Mouse (Mus musculus): ENCODE data around the gene Ttc7b. TPM values are rescaled to one million over a fixed set of nuclear protein-coding genes. Genes with fewer than 3 reads are reported as not detected.

Gene Ttc7b
- polyA plus RNA-seq, 1 experiment from 2014 or later: 5.6 TPM

GRCm38 (mm10) chr12:100525939-100526338 is 5.3 kb upstream of the Ttc7b start:
- Histone ChIP-seq H3K27ac (replicated peaks) (no peak overlapping the region), H3K4me3 (replicated peaks) (no peak overlapping the region), H3K9me3 (replicated peaks) (no peaks in the 10 kb centered on the region), H3K4me1 (peaks cover 20% of the 10 kb centered on the region), H3K27me3 (no peaks in the 10 kb centered on the region), H3K36me3 (no peaks in the 10 kb centered on the region), H3K4me2 (replicated peaks) (no peak overlapping the region), H3K9ac (no peak overlapping the region)
- ATAC-seq (ENCODE audit: insufficient number of reproducible peaks, low FRiP score, low TSS enrichment, low read depth): no peak
- WGBS: 48% methylated on average over 1 of the region's 1 CpGs

- Histone ChIP-seq H3K27me3 (no peaks in the 10 kb centered on the region), H3K9me3 (replicated peaks) (no peaks in the 10 kb centered on the region), H3K36me3 (no peaks in the 10 kb centered on the region), H3K4me2 (replicated peaks) (peak overlapping the region; percentile 81), H3K9ac (peak overlapping the region; percentile 82), H3K4me1 (peaks cover 31% of the 10 kb centered on the region), H3K27ac (replicated peaks) (peak overlapping the region; percentile 61), H3K4me3 (replicated peaks) (peak overlapping the region; percentile 85)
- ATAC-seq (ENCODE audit: insufficient number of reproducible peaks, low FRiP score, low TSS enrichment, low read depth): no peak
- WGBS: under 1% methylated on average over 65 of the region's 76 CpGs
Observed at GRCm38 (mm10) chr12:100520077-100520793, 391 bp downstream of the Ttc7b start.

GRCm38 (mm10) chr12:100519684-100520076 is 946 bp downstream of the Ttc7b start:
- Histone ChIP-seq H3K36me3 (no peaks in the 10 kb centered on the region), H3K4me3 (replicated peaks) (peak overlapping the region; percentile 85), H3K27me3 (no peaks in the 10 kb centered on the region), H3K4me2 (replicated peaks) (peak overlapping the region; percentile 81), H3K27ac (replicated peaks) (0 out of 2 replicates have a peak overlapping the region, but pooled peaks have one; percentile 61), H3K9ac (no peak overlapping the region; the same call in 1 of the 2 replicates), H3K4me1 (peaks cover 31% of the 10 kb centered on the region), H3K9me3 (replicated peaks) (no peaks in the 10 kb centered on the region)
- WGBS: 43% methylated on average over 7 of the region's 7 CpGs
- no peak for ATAC-seq (ENCODE audit: insufficient number of reproducible peaks, low FRiP score, low TSS enrichment, low read depth)

GRCm38 (mm10) chr12:100517371-100517770 is 3.3 kb downstream of the Ttc7b start:
- Histone ChIP-seq H3K4me1 (peaks cover 31% of the 10 kb centered on the region), H3K4me3 (replicated peaks) (no peak overlapping the region), H3K27me3 (no peaks in the 10 kb centered on the region), H3K27ac (replicated peaks) (no peak overlapping the region), H3K4me2 (replicated peaks) (no peak overlapping the region), H3K9me3 (replicated peaks) (no peaks in the 10 kb centered on the region), H3K9ac (no peak overlapping the region), H3K36me3 (0 out of 2 replicates have a peak, but pooled peaks cover 4% of the 10 kb centered on the region)
- ATAC-seq (ENCODE audit: insufficient number of reproducible peaks, low FRiP score, low TSS enrichment, low read depth): no peak
- 89% methylated on average over 9 of the region's 9 CpGs for WGBS

- peaks cover 25% of the 10 kb centered on the region for H3K4me1 ChIP-seq
- H3K4me2 ChIP-seq (replicated peaks): no peak overlapping the region
- 89% methylated on average over 1 of the region's 1 CpGs for WGBS
- no peaks in the 10 kb centered on the region for H3K27me3 ChIP-seq
- H3K9ac ChIP-seq: no peak overlapping the region
- H3K36me3 ChIP-seq: 0 out of 2 replicates have a peak, but pooled peaks cover 4% of the 10 kb centered on the region
- no peak overlapping the region for H3K4me3 ChIP-seq (replicated peaks)
- no peak overlapping the region for H3K27ac ChIP-seq (replicated peaks)
- no peaks in the 10 kb centered on the region for H3K9me3 ChIP-seq (replicated peaks)
- ATAC-seq (ENCODE audit: insufficient number of reproducible peaks, low FRiP score, low TSS enrichment, low read depth): no peak
Observed at GRCm38 (mm10) chr12:100516161-100516838, 4.3 kb downstream of the Ttc7b start.

GRCm38 (mm10) chr12:100515493-100515892 is 5.1 kb downstream of the Ttc7b start:
- no peak for ATAC-seq (ENCODE audit: insufficient number of reproducible peaks, low FRiP score, low TSS enrichment, low read depth)
- Histone ChIP-seq H3K4me3 (replicated peaks) (no peak overlapping the region), H3K9ac (no peak overlapping the region), H3K4me2 (replicated peaks) (no peak overlapping the region), H3K27ac (replicated peaks) (no peak overlapping the region), H3K9me3 (replicated peaks) (no peaks in the 10 kb centered on the region), H3K36me3 (peaks cover 8% of the 10 kb centered on the region; the same call in 1 of the 2 replicates), H3K4me1 (peaks cover 21% of the 10 kb centered on the region), H3K27me3 (no peaks in the 10 kb centered on the region)
- 79% methylated on average over 4 of the region's 4 CpGs for WGBS

GRCm38 (mm10) chr12:100514611-100515010 is 6.0 kb downstream of the Ttc7b start:
- no peaks in the 10 kb centered on the region for H3K27me3 ChIP-seq
- H3K4me2 ChIP-seq (replicated peaks): no peak overlapping the region
- no peak for ATAC-seq (ENCODE audit: insufficient number of reproducible peaks, low FRiP score, low TSS enrichment, low read depth)
- peaks cover 8% of the 10 kb centered on the region; the same call in 1 of the 2 replicates for H3K36me3 ChIP-seq
- no peaks in the 10 kb centered on the region for H3K9me3 ChIP-seq (replicated peaks)
- 85% methylated on average over 1 of the region's 1 CpGs for WGBS
- H3K4me3 ChIP-seq (replicated peaks): no peak overlapping the region
- H3K27ac ChIP-seq (replicated peaks): no peak overlapping the region
- peaks cover 16% of the 10 kb centered on the region for H3K4me1 ChIP-seq
- no peak overlapping the region for H3K9ac ChIP-seq

GRCm38 (mm10) chr12:100513131-100513530 is 7.5 kb downstream of the Ttc7b start:
- no peak for ATAC-seq (ENCODE audit: insufficient number of reproducible peaks, low FRiP score, low TSS enrichment, low read depth)
- no peaks in the 10 kb centered on the region for H3K27me3 ChIP-seq
- 87% methylated on average over 5 of the region's 5 CpGs for WGBS

GRCm38 (mm10) chr12:100512641-100513040 is 8.0 kb downstream of the Ttc7b start:
- Histone ChIP-seq H3K4me1 (no peaks in the 10 kb centered on the region), H3K27ac (replicated peaks) (no peak overlapping the region), H3K9me3 (replicated peaks) (no peaks in the 10 kb centered on the region), H3K9ac (no peak overlapping the region), H3K4me3 (replicated peaks) (no peak overlapping the region), H3K36me3 (peaks cover 8% of the 10 kb centered on the region; the same call in 1 of the 2 replicates), H3K27me3 (no peaks in the 10 kb centered on the region), H3K4me2 (replicated peaks) (no peak overlapping the region)
- no peak for ATAC-seq (ENCODE audit: insufficient number of reproducible peaks, low FRiP score, low TSS enrichment, low read depth)
- WGBS: 76% methylated on average over 9 of the region's 9 CpGs

More at GRCm38 (mm10) chr12:100513131-100513530, 7.5 kb downstream of the Ttc7b start:
- no peak overlapping the region for H3K9ac ChIP-seq
- no peak overlapping the region for H3K4me2 ChIP-seq (replicated peaks)
- H3K4me3 ChIP-seq (replicated peaks): no peak overlapping the region
- peaks cover 8% of the 10 kb centered on the region; the same call in 1 of the 2 replicates for H3K36me3 ChIP-seq
- no peaks in the 10 kb centered on the region for H3K9me3 ChIP-seq (replicated peaks)
- no peak overlapping the region for H3K27ac ChIP-seq (replicated peaks)
- H3K4me1 ChIP-seq: 0 out of 2 replicates have a peak, but pooled peaks cover 2% of the 10 kb centered on the region

GRCm38 (mm10) chr12:100509615-100510282 is 10.9 kb downstream of the Ttc7b start:
- Histone ChIP-seq H3K9me3 (replicated peaks) (no peaks in the 10 kb centered on the region), H3K27ac (replicated peaks) (no peak overlapping the region), H3K9ac (no peak overlapping the region), H3K27me3 (no peaks in the 10 kb centered on the region), H3K36me3 (peaks cover 8% of the 10 kb centered on the region; the same call in 1 of the 2 replicates), H3K4me2 (replicated peaks) (no peak overlapping the region), H3K4me1 (no peaks in the 10 kb centered on the region), H3K4me3 (replicated peaks) (no peak overlapping the region)
- WGBS: 83% methylated on average over 9 of the region's 9 CpGs
- ATAC-seq (ENCODE audit: insufficient number of reproducible peaks, low FRiP score, low TSS enrichment, low read depth): no peak

GRCm38 (mm10) chr12:100508668-100509067 is 12.0 kb downstream of the Ttc7b start:
- Histone ChIP-seq H3K27me3 (no peaks in the 10 kb centered on the region), H3K4me1 (peaks cover under 1% of the 10 kb centered on the region; the same call in 1 of the 2 replicates), H3K27ac (replicated peaks) (no peak overlapping the region), H3K4me3 (replicated peaks) (no peak overlapping the region), H3K9me3 (replicated peaks) (no peaks in the 10 kb centered on the region), H3K36me3 (peaks cover 8% of the 10 kb centered on the region; the same call in 1 of the 2 replicates), H3K4me2 (replicated peaks) (no peak overlapping the region), H3K9ac (no peak overlapping the region)
- no peak for ATAC-seq (ENCODE audit: insufficient number of reproducible peaks, low FRiP score, low TSS enrichment, low read depth)
- 88% methylated on average over 5 of the region's 5 CpGs for WGBS

Measured in embryonic facial prominence, embryonic 15.5 days (tissue).